Mouse (Mus musculus): ENCODE data around the gene Ankrd11. TPM values are rescaled to one million over a fixed set of nuclear protein-coding genes. Genes with fewer than 3 reads are reported as not detected.
"Not testable (repeated sequence)": the region's sequence is repeated elsewhere in the genome, so short reads cannot be mapped to it uniquely, and the experiment has no call there.

Gene Ankrd11
- total RNA-seq (2014; fragmentation: Nextera tagmentation) (97.9 and 99.4 TPM in 2 replicates), total RNA-seq (2017) (57.1 and 57.3 TPM in 2 replicates)

DNA sequence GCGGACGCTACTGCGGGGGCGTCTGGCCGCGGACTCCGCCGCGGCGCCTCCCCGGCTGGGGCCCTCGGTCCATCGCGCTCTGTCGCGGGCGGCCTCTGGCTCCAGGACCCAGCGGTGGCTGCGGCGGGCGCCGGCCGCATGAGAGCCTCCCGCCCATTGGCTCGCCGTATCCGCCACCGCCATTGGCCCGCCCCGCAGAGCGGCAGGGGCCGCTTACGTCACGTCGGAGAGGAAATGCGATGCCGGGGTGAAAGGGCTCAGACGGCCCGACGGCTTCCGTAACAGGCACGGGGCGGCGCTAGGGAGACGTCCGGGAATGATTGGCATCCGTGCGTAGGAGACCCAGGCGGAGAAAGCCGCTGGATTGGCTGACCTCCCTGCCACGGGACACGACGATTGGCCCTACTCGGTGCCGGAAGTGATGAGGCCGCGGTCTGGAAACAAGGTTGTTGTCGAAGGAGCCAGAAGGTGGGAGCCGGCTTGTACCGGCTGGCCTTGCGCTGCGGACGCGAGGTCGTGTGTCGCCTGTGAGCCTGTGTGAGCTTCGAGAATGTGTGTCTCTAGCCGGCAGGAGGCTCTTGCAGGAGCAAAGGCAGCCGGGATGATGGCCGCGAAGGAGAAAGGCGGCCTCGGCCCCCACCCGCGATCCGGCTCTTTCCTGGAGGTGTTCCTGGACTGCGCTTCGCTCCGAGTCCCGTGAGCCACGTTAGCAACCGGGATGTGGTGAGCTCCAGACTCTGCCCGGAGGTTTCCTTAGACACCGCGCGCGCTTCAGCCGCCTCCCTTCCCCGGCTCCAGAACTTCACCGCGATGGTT, at the start of gene Ankrd11:
TSS of gene Ankrd11 (minus strand) at position 120 of the 816 bp plus-strand sequence.
- peak; percentile 97 for ATAC-seq (replicated peaks; ENCODE audit: low FRiP score, low TSS enrichment, poor library complexity, severe bottlenecking)

DNA sequence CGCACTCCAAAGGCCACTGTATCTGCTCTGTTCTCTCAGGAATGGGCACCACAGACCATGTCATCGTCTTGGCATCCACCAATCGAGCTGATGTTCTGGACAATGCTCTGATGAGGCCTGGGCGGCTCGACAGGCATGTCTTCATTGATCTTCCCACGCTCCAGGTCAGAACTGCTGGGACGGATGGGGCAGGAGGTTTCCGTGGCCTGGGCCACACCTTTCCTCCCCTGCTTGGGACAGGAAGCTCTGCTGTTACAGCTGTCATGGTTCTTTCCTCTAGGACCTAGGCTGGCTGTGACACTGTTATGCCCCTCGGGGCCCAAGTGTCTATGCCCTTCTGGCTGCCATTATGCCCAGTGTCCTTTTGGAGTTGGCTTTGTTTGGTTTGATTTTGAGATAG, 45.2 kb upstream of the Ankrd11 start:
- ATAC-seq (replicated peaks; ENCODE audit: low FRiP score, low TSS enrichment, poor library complexity, severe bottlenecking), result no peak

DNA sequence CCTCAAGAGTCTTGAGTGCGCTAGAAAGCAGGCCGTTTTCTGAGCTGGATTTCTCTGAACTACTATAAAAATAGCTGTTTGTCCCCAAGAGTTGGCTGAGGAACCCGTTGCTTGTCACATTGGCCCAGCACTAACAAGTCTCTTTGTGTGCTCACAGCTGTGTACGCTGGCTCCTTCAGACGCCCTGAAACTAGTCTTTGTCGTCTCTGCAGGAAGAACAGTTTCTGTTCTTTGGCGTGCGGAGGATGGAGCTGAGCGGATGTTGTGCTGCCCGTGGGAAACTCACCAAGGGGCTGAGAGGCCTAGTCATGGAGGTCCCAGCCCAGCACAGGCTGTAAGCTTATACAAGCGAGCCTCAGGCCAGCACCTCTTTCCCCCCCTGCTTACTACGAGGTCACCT, 41.5 kb upstream of the Ankrd11 start:
- no peak for ATAC-seq (replicated peaks; ENCODE audit: low FRiP score, low TSS enrichment, poor library complexity, severe bottlenecking)

DNA sequence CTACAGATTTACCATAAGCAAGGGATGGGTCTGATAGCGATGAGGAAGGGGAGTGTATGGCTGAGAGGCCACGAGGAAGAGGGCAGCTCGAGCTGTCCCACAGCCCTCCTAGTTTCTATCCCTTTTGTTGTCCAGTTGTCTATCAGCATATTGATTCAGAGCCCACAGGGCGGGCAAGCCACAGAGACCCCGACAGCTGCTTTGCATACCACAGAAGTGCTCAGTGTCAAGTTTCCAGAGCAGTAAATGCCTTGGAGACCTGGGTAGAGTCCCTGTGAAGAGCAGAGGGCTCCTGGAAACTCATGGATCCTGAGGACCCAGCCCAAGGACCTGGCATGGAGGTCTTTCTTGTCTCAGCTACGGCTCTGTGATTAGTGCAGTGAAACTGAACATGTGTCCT, 40.9 kb upstream of the Ankrd11 start:
- no peak for ATAC-seq (replicated peaks; ENCODE audit: low FRiP score, low TSS enrichment, poor library complexity, severe bottlenecking)

DNA sequence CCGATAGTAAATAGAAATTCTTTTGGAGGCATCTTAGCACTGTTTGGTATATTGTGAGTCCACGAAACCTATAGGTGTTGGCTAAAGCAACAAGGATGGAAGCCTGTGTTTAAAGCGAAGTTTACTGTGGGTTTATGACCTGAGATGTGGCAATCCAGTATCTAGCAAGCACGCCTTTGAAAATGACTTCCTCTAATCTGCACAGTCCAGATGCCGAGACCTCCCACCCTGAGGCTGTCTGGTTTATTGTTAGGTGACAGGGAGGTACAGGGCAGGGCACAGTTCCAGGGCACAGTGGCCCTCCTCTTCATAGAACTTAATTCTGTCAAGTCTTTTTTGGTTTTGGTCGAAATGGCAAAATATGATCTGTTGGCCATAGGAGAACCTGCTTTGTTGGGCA, 35.1 kb upstream of the Ankrd11 start:
- peak; percentile 66 for ATAC-seq (replicated peaks; ENCODE audit: low FRiP score, low TSS enrichment, poor library complexity, severe bottlenecking)

DNA sequence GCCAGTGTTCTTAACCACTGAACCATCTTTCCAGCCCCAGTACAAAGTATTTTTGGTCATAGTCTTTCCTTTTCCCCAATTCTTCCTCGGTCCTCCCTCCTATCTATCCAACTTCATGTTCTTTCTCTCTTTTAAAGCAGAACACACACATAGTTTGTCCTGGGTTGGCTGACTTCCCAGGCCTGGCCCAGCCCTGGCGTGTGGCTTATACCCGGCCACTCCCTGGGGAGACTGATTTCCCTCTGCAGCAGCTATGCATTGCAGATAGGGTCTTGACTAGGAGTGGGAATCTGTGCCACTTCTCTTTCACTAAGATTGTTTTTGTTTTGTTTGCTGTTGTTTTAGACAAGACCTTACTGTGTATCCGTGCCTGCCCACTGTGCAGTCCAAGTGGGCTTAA, 29.1 kb upstream of the Ankrd11 start:
- peak; percentile 73; the same call in 1 of the 2 replicates for ATAC-seq (replicated peaks; ENCODE audit: low FRiP score, low TSS enrichment, poor library complexity, severe bottlenecking)

DNA sequence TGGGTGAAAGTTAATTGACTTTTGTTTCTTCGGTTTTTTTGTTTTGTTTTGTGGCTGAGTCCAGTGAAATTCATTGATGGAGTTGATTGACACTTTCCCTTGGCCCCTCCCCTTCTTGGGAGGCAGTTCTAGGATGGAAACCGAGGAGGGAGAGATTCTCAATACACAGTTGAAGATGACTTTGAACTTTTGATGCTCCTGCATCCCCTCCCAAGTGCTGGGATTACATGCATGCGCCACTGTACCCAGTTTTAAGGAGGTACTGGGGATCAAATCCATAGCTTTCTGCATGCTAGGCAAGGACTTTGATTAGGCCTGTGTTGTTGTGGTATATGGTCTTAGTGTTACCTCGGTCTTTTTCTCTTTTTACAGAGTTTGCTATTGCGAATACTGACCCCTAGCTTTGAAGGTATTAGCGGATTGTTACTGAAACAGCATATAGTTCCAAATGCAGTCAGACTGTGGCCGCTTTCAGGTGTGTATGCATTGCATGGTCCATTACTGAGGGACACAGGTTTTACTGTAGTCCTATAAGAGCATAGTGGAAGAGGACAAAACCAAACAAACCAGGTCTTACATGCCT, 24.1 kb upstream of the Ankrd11 start:
- ATAC-seq (replicated peaks; ENCODE audit: low FRiP score, low TSS enrichment, poor library complexity, severe bottlenecking), result no peak

- ATAC-seq (replicated peaks; ENCODE audit: low FRiP score, low TSS enrichment, poor library complexity, severe bottlenecking), result peak; percentile 91
These were observed 23.4 kb upstream of the Ankrd11 start for GRCm38 (mm10) chr8:123065214-123066100.

GRCm38 (mm10) chr8:123064809-123065213, 22.7 kb upstream of the Ankrd11 start:
- ATAC-seq (replicated peaks; ENCODE audit: low FRiP score, low TSS enrichment, poor library complexity, severe bottlenecking), result 0 out of 2 replicates have a peak, but pooled peaks have one; percentile 20

DNA sequence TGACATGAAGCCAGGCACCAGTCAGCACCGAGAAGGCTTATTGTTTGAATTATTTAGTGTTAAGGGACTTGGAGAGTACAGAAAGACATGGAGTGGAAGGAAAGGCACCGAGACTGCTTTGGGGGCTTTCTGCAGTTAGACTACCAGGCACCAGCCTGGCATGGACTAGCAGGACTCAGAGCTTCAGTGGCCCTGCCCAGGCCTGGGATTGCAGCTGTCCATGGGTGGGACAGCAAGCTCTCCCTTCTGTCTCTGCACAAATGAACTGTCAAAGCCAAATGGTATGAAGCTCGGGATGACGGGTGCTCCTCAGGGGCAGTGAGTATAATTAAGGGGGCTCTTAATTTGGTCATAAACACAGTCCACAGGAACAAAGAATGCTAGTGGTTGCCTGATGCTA, 22.0 kb upstream of the Ankrd11 start:
- no peak for ATAC-seq (replicated peaks; ENCODE audit: low FRiP score, low TSS enrichment, poor library complexity, severe bottlenecking)

GRCm38 (mm10) chr8:123062721-123063120, 20.6 kb upstream of the Ankrd11 start, which contains the start of gene Spg7:
Gene Spg7, plus strand, starts transcription at chr8:123062942.
- ATAC-seq (replicated peaks; ENCODE audit: low FRiP score, low TSS enrichment, poor library complexity, severe bottlenecking), result no peak

DNA sequence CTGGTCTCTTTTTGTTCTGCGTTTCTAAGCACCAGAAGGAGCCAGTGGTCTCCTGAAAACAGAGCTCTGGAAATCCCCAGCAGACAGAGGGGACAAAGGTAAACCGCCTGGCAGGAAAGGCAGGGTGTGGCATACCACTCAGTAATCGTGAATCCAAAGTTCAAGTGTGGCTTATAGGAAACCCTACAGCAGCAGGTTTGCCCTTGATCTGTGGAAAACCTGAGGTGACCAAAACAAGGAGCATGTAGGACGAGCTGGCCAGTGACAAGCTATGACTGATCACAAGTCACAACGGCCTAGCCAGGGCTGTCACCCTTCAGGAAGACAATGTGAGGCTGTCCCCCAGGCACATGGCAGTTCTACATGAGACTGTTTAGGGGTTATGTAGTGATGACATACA, 9.4 kb upstream of the Ankrd11 start:
- ATAC-seq (replicated peaks; ENCODE audit: low FRiP score, low TSS enrichment, poor library complexity, severe bottlenecking), result no peak

DNA sequence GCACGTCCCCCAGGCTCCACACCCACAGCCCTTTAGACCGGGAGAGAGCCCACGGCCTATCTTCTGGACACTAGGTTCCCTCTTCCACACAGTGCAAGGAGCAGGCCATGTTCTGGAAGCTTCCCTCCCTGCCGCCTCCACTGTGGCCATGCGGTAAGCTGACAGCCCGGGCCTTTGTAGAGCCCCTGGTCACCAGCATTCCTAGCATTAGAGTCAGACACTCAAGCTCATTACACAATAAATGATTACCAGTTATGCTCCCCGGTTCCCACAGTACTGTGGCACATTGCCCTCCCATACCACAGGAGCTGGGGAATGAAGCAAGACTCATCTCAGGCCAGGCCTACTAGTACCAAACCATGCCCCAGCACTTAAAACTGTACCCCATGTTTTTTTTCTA, 6.3 kb upstream of the Ankrd11 start:
- ATAC-seq (replicated peaks; ENCODE audit: low FRiP score, low TSS enrichment, poor library complexity, severe bottlenecking), result no peak

DNA sequence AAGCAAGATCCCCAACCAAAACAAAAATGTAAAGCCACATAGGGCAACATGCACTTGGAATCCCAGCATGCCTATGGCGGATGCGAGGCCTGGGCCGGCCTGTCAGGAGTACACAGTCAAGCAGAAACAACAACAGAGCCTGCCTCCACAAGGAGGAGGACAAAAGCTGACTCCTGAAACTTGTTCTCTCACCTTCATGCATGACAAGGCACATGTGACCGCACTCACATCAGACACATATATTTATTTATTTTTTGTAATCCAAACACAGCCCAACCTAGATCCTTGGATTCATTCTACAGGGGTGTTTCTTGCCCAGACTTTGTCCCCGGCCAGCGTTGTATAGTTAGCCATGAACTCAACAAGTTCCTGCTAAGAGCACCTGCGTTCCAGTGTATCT, 5.8 kb upstream of the Ankrd11 start:
- no peak for ATAC-seq (replicated peaks; ENCODE audit: low FRiP score, low TSS enrichment, poor library complexity, severe bottlenecking)

- no peak for ATAC-seq (replicated peaks; ENCODE audit: low FRiP score, low TSS enrichment, poor library complexity, severe bottlenecking)
These were observed 4.6 kb upstream of the Ankrd11 start for GRCm38 (mm10) chr8:123046706-123047105.

DNA sequence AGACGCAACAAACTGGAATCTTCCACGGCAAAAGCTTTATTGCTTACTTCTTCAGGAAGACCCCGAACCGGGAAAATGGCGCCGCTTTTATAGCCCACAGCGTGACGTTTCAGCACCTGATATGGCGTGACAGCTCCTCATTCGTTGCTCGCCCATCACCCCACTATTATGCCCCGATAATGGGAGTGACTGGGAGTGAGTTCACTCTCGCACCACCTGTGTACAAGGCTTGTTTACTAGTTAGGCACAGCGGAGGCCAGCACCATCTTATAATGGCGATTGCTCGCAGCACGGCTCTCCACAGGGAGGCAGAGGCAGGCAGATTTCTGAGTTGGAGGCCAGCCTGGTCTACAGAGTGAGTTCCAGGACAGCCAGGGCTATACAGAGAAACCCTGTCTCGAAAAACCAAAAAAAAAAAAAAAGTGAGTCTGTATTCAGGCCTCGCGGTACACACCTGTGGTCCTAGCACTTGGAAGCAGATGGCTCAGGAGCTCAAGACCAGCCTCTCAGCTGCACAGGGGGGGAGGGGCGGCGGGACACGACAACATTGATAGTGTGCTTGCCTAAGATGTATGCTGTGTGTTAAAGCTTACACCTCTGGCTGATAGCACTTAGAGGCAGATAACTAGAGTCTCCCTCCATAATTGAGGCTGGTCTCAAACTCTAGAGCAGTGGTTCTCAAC, 2.8 kb upstream of the Ankrd11 start:
- ATAC-seq (replicated peaks; ENCODE audit: low FRiP score, low TSS enrichment, poor library complexity, severe bottlenecking), result not testable (repeated sequence)

GRCm38 (mm10) chr8:123043941-123044340, 1.9 kb upstream of the Ankrd11 start:
- ATAC-seq (replicated peaks; ENCODE audit: low FRiP score, low TSS enrichment, poor library complexity, severe bottlenecking), result no peak

DNA sequence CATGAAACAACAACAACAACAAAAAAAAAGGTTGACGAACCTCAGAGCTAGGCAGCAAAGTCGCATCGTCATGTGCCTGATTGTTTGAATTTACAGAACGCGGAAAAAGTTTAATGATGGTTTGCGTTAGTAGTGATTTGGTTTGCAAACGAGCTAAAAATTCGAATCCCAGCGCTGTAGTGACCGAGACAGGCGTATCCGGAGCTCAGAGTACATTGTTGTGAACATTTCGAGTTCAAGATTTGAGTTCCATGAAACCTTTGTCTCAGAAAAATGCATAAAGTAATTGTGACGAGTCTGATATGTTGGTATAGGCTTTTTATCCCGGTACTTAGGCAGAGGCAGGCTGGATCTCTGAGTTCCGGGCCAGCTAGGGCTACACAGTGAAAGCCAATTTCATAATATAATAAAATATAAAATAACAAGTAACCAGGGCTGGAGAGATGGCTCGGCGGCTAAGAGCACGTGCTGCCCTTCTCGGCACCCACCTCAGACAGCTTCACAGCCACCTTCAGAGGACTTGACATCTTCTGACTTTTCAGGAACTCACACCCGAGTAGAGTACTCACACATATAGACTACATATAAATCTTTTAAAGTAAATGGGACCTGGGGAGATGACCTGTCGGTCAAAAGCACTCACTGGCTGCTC, 1.0 kb upstream of the Ankrd11 start:
- ATAC-seq (replicated peaks; ENCODE audit: low FRiP score, low TSS enrichment, poor library complexity, severe bottlenecking), result no peak

DNA sequence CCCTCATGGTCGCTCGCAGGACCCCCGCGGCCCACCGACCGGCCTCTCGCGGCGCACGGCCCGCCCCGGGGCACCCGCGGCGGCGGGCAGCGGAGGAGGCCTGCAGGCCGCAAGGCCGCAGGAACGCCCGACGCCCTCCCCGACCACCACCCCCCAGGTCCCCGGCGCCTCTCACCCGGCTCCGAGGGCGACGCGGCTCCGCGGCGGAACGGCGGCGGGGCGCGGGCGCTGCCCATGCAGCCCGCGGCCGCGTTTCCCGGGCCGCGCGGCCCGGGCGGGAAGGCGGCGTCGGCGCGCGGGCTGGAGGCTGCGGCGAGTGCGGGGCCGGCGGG, 337 bp downstream of the Ankrd11 start:
- no peak for ATAC-seq (replicated peaks; ENCODE audit: low FRiP score, low TSS enrichment, poor library complexity, severe bottlenecking)

Measured in megakaryocyte-erythroid progenitor cell, adult 5-6 weeks (primary cell).